Mouse (Mus musculus) heart, postnatal 25 days (tissue): Measurements from ENCODE around the gene AC161166.1. TPM values are rescaled to one million over a fixed set of nuclear protein-coding genes. Genes with fewer than 3 reads are reported as not detected.

Experiments
- DNase-seq: peaks from one replicate; pipeline ENCODE4 v3.0.0; 2022; ENCODE audit warnings: low spot score
- intact Hi-C: fragments of 180-260 bp; cut with DNase I; formaldehyde crosslinking; loops from one replicate; pipeline ENCODE4 v1.15.1; 2025
- total RNA-seq, 2 experiments: library from RNA; stranded (reverse); gene quantifications; 2 replicates each; pipeline ENCODE4 v1.2.3; 2021

AC161166.1 gene
- not detected for total RNA-seq

GRCm38 (mm10) chr7:24512355-24512754, at the start of gene AC161166.1:
Gene AC161166.1, minus strand, starts transcription at chr7:24512455.
- intact Hi-C loops, result no loop called here
- no peak for DNase-seq

DNA sequence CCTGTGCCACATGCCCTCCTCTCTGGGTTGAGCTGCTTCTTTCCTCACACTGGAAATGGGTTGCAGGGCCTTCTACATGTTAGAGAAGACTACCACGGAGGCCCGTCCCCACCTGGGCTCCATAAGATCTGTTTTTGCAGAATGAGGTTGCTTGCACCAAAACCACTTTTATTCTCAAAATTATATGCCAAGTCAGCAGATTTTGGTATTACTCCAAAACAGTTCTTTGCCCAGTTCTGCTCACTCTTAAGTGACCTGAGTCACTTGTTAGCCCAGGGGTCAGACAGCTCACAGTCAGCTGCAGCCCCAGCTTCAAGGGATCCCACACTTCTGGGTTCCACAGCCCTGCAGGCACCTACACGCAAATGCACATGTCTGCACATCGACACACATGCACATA, 49.2 kb upstream of the AC161166.1 start:
- intact Hi-C loops, result no loop called here
- no peak for DNase-seq

DNA sequence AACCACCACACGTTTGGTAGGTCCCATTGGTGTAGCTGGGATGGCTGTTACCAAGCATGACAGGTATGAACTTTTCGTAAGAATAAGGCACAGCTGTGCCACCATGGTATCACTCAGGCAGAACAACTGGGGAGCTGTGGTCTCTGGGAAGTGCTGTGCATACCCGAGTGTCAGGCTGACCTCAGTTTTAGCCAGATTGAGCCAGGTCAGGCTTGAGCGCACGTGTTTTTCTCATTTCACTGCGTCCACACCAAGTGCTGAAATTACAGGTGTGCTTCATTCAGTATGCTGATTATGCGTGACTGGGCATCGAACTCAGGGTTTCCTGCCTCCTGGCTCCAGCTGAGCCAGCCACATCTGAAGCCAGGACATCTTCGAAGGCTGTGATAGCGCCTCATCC, 43.5 kb upstream of the AC161166.1 start:
- intact Hi-C loops, result no loop called here
- DNase-seq, result no peak

GRCm38 (mm10) chr7:24551985-24552759, 39.9 kb upstream of the AC161166.1 start:
- intact Hi-C loops, result no loop called here
- no peak for DNase-seq

DNA sequence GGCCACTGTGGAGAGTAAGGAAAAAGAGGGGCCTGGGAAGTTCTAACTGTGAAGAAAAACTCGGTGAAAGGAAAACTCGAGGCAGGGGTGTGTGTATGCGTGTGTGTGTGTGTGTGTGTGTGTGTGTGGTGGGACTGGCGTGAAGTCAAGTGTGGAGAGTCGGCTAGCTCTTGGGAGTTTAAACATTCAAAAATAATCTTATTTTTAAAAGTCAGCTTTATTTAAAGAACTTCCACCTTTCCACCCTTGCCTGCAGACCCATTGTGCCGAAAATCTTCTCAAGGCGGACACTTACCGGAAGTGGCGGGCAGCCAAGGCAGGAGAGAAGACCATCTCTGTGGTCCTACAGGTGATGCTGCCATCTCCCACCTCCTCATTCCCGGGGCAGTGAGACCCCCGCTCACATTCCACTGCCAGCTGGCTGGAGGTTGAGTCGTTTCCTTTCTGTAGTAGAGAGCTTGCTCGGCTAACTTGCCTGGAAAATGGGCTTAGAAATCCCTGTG, 35.3 kb upstream of the AC161166.1 start:
- DNase-seq, result no peak
- intact Hi-C loops, result loop anchor here (1.0 to 5.0 kb wide), 2 partner anchors 17 to 70 kb away; partner anchors contain the start of gene Irgq

DNA sequence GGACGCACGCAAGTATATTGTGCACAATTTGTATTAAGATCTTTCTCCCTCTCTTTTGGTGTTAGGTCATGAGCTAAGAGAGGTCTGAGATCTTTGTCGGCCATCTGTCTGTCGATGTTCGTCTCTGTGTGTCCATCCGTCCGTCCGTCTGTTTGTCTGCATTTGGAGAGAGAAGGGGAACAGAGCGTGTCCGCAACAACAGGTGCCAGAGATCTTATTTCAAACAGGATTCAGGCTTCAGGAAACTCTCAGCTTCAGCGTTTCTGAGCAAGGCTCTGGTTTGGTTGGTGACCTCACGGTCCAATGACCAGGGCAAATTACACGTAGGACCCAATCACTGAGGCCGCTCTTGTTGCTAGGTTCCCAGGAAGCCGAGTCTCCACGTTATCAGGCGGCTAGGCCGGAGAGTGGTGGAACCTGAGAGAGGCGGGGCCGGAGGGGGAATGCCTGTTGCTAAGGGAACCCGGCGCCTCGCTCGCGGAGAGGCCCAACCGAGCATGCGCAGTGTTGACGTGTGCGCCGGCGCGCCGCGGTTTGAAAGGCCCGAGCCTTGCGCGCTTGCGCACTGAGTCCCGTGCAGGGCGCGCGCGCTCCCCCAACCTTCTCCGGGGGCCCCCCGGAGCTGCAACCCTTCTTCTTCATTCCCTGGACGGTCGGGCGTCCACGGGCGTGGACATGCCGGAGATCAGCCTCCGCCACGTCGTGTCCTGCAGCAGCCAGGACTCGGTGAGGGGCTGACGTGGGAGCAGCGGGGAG, 34.6 kb upstream of the AC161166.1 start:
- peak; percentile 99 for DNase-seq
- intact Hi-C loops, result loop anchor here (1.0 to 5.0 kb wide), 2 partner anchors 17 to 70 kb away; partner anchors contain the start of gene Irgq

- DNase-seq, result no peak
- intact Hi-C loops, result loop anchor here (5.0 kb wide), 1 partner anchor 69 kb away; no protein-coding TSS in a partner anchor
These were observed 33.9 kb upstream of the AC161166.1 start, which contains the start of the genes Pinlyp and Xrcc1 for GRCm38 (mm10) chr7:24546068-24546614. Gene Pinlyp, minus strand, starts transcription at chr7:24546118. Gene Xrcc1, plus strand, starts transcription at chr7:24546289.

DNA sequence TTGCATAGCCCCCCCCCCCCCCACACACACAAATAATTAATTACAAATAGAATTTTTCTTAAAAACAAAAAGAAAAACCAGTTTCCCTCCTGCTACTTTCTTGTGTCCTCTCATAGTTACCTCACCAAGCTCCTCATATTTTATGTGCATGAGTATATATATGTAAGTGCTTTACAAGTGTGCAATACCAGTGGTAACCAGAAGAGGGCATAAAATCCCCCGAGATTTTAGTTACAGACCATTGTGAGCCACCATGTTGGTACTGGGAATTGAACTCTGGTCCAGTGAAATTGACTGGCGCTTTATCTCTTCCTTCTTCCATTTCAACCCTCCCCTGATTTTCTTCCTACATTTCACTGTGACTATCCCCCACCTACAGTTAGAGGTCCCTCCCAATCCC, 32.3 kb upstream of the AC161166.1 start:
- intact Hi-C loops, result no loop called here
- DNase-seq, result no peak

DNA sequence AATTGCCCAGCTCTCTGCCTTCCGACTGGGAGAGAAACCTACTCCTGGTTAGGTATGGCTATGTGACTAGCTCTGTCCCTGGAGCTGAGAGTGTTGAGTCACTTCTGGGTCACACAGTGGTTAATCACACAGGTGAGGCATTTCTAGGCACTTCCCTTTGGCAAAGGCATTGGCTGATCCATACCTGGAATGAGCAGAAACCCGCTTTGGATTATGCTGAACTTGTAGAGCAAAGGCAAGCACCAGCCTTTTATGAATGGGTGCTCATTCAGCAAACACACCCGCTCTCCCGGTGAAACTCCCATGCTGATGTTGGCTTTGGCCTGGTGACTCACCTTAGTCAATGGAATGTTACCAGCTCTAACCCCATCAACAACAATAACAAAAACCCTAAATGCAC, 27.4 kb upstream of the AC161166.1 start:
- intact Hi-C loops, result no loop called here

GRCm38 (mm10) chr7:24538701-24539100, 26.4 kb upstream of the AC161166.1 start:
- no peak for DNase-seq
- intact Hi-C loops, result no loop called here

More for the DNA sequence above, 27.4 kb upstream of the AC161166.1 start:
- no peak for DNase-seq

DNA sequence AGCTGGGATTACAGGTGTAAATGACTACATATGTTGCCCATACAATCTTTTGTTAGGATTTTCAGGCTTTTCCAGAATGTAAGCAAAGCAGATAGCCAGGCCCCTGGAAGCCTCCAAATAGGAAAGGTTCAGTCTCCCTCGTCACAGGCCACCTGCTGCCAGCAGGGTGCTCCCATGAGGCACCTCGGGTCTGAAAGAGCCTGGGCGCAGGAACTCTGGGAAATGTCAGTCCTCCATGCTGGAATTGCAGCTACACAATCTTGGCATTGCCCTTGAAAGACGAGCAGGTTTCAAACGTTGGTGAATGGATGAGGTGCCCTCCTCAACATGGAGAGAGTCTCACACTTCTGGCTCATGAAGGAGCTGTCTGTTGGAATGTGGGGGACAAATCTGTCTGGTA, 25.9 kb upstream of the AC161166.1 start:
- DNase-seq, result no peak
- intact Hi-C loops, result no loop called here

- intact Hi-C loops, result no loop called here
- no peak for DNase-seq
These were observed 25.3 kb upstream of the AC161166.1 start for GRCm38 (mm10) chr7:24537591-24537990.

DNA sequence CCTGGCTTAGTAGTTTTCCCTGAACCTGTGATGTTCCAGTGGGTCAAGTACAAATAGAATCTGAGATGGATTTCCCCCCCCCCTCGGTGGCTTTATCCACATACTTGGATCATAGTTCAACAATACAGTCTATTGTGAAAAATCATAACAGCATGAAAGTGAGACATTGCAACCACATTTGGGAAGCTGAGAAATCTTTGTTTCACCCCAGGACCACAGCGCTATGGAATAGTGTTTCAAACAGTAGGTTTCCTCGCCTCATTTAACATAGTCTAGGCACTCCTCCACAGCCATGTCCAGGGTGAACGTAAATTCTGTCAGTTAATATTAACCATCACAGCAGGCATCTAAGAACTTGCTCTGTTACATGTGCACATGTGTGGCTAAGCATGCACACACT, 24.8 kb upstream of the AC161166.1 start:
- intact Hi-C loops, result no loop called here

GRCm38 (mm10) chr7:24534301-24534700, 22.0 kb upstream of the AC161166.1 start:
- no peak for DNase-seq
- intact Hi-C loops, result loop anchor here (5.0 kb wide), 1 partner anchor 128 kb away; no protein-coding TSS in a partner anchor

More for the DNA sequence above, 24.8 kb upstream of the AC161166.1 start:
- DNase-seq, result no peak

GRCm38 (mm10) chr7:24533806-24534205, 21.6 kb upstream of the AC161166.1 start:
- intact Hi-C loops, result loop anchor here (5.0 kb wide), 1 partner anchor 128 kb away; no protein-coding TSS in a partner anchor
- DNase-seq, result no peak

DNA sequence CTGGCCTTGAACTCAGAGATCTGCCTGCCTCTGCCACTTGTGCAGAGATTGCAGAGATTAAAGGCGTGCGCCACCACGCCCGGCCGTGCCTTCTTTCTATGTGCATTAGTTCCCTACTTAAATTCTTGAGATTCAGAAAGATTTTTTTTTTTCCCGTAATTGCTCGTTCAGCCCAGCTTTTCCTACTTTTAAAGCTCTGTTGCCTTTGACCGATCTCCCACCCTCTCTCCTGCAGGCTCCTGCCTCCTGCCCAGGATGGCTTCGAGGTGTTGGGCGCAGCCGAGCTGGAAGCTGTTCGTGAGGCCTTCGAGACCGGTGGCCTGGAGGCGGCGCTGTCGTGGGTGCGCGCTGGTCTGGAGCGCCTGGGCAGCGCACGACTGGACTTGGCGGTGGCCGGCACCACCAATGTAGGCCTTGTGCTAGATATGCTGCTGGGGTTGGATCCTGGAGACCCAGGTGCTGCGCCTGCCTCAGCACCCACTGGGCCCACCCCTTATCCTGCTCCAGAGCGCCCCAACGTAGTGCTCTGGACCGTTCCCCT, 20.8 kb upstream of the AC161166.1 start:
- DNase-seq, result no peak
- intact Hi-C loops, result loop anchor here (5.0 kb wide), 1 partner anchor 129 kb away; no protein-coding TSS in a partner anchor

GRCm38 (mm10) chr7:24531211-24531971, 19.1 kb upstream of the AC161166.1 start:
- intact Hi-C loops, result loop anchor here (2.0 to 5.0 kb wide), 2 partner anchors 25 to 131 kb away; partner anchors contain the start of gene Zfp428
- peak; percentile 39 for DNase-seq

DNA sequence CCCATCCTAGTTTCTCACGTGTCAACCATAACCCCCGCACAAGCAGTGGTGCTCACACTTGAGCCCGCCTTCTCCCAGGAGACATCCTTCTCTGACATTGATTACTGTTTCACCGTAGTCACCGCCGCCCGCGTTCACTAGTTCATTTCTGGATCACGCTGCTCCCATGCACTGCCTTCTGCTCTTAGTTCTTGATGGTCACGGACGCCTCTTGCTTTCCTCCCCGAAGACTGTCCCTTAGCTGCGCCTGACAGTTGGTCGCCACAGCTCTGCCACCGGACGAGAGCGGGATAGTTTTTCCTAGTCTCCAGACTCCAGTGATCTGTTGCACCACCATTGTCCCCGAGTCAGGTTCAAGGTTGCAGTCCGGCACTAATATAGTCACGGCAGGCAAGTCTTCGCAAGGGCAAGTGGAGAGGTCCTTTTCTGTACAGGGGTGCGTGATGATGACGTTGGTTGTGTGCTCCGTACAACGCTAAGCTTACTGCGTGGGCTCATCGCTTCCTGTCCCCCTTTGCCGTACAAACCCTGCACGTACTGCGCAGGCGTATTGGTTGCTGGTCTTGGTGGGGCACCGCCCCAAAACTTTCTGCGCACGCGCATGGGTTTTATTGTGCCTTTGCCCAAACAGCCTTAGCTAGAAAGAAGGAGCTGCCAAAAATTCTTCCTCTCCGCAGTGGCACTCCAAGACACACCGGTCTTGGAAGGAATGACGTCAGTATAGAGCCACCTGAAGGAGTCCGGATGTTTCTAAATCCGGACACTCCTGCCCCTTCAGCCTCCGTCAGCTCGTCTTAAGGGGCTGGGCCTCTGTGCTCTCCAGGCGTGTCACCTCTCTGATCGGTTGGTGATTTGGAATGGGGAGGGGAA, 18.0 kb upstream of the AC161166.1 start, which contains the start of gene Irgq:
Irgq (plus strand) TSS at position 628 of the 870 bp plus-strand sequence.
- intact Hi-C loops, result loop anchor here (1.0 to 5.0 kb wide), 3 partner anchors 17 to 132 kb away; partner anchors contain the start of gene Zfp428

More for the DNA sequence above, 18.0 kb upstream of the AC161166.1 start, which contains the start of gene Irgq:
- peak; percentile 96 for DNase-seq
